Mouse (Mus musculus) forebrain, embryonic 10.5 days (tissue): ENCODE measurements around the gene Tmem262. TPM values are rescaled to one million over a fixed set of nuclear protein-coding genes. Genes with fewer than 3 reads are reported as not detected.

Source experiments
- DNase-seq: peaks from one replicate; pipeline ENCODE4 v3.0.0-alpha.2; 2017; ENCODE audit warnings: low spot score; ENCODE audit errors: extremely low spot score
- H3K27ac ChIP-seq: fragments of 300-500 bp; sonication (generic); 2 replicates; pipeline ENCODE4 v1.5.1; 2016; ENCODE audit warnings: mild to moderate bottlenecking
- H3K27me3 ChIP-seq: fragments of 300-500 bp; sonication (generic); 2 replicates; pipeline ENCODE4 v1.6.1; 2016; ENCODE audit warnings: mild to moderate bottlenecking; ENCODE audit not compliant: poor library complexity, severe bottlenecking
- H3K36me3 ChIP-seq: fragments of 300-500 bp; sonication (generic); replicated peaks from 2 replicates; pipeline ENCODE4 v1.6.1; 2016; ENCODE audit warnings: mild to moderate bottlenecking, moderate library complexity
- H3K4me1 ChIP-seq: fragments of 300-500 bp; sonication (generic); 2 replicates; pipeline ENCODE4 v1.6.1; 2016
- H3K4me3 ChIP-seq: fragments of 300-500 bp; sonication (generic); 2 replicates; pipeline ENCODE4 v1.5.1; 2016; ENCODE audit warnings: mild to moderate bottlenecking, moderate library complexity
- H3K9me3 ChIP-seq: fragments of 300-500 bp; sonication (generic); 2 replicates; pipeline ENCODE4 v1.6.1; 2016; ENCODE audit warnings: mild to moderate bottlenecking, moderate library complexity
- WGBS: fragments of 180-500 bp; shearing (Covaris S2); methylation state at CpG from one replicate; pipeline ENCODE4 v1.1.7; 2016; 5-methylcytosine and 5-hydroxymethylcytosine counted together
- microRNA-seq: library from miRNA; unstranded; fragments of <30 nt; microRNA quantifications from one replicate; pipeline ENCODE4, GENCODE M21; 2017
- polyA plus RNA-seq: library from polyadenylated mRNA; unstranded; fragments of >200 nt; fragmentation: Nextera tagmentation; extraction: Ambion mirVana; gene quantifications from 2 replicates; pipeline ENCODE4 v1.2.1, GENCODE M21; 2016

The Tmem262 gene
- polyA plus RNA-seq, 1 experiment from 2014 or later: not detected

GRCm38 (mm10) chr19:6118677-6119185 is 38.9 kb downstream of the Tmem262 start:
- under 1% methylated on average over 8 of the region's 8 CpGs for WGBS
- no peaks in the 10 kb centered on the region for H3K9me3 ChIP-seq
- peaks cover 40% of the 10 kb centered on the region for H3K36me3 ChIP-seq
- H3K27ac ChIP-seq: peak overlapping the region; percentile 98
- DNase-seq: no peak
- peak overlapping the region; percentile 96 for H3K4me3 ChIP-seq
- peaks cover 46% of the 10 kb centered on the region for H3K4me1 ChIP-seq
- H3K27me3 ChIP-seq: no peaks in the 10 kb centered on the region

- DNase-seq: no peak
- Histone ChIP-seq H3K9me3 (no peaks in the 10 kb centered on the region), H3K27ac (0 out of 2 replicates have a peak overlapping the region, but pooled peaks have one; percentile 35), H3K4me1 (peaks cover 42% of the 10 kb centered on the region), H3K4me3 (peak overlapping the region; percentile 8; the same call in 1 of the 2 replicates), H3K27me3 (no peaks in the 10 kb centered on the region), H3K36me3 (peaks cover 10% of the 10 kb centered on the region; the same call in 1 of the 2 replicates)
- WGBS: 31% methylated on average over 19 of the region's 19 CpGs
Observed at GRCm38 (mm10) chr19:6121761-6122160, 41.9 kb downstream of the Tmem262 start.

GRCm38 (mm10) chr19:6123330-6123729 is 43.5 kb downstream of the Tmem262 start:
- Histone ChIP-seq H3K36me3 (peaks cover 8% of the 10 kb centered on the region; the same call in 1 of the 2 replicates), H3K27ac (peak overlapping the region; percentile 72), H3K9me3 (no peaks in the 10 kb centered on the region), H3K4me1 (peaks cover 40% of the 10 kb centered on the region), H3K27me3 (no peaks in the 10 kb centered on the region), H3K4me3 (no peak overlapping the region)
- WGBS: 69% methylated on average over 8 of the region's 8 CpGs
- no peak for DNase-seq

GRCm38 (mm10) chr19:6124898-6125297 is 45.1 kb downstream of the Tmem262 start:
- DNase-seq: no peak
- H3K36me3 ChIP-seq: peaks cover 8% of the 10 kb centered on the region; the same call in 1 of the 2 replicates
- H3K4me1 ChIP-seq: peaks cover 29% of the 10 kb centered on the region
- WGBS: 83% methylated on average over 2 of the region's 2 CpGs
- H3K4me3 ChIP-seq: no peak overlapping the region
- no peak overlapping the region for H3K27ac ChIP-seq
- no peaks in the 10 kb centered on the region for H3K27me3 ChIP-seq
- no peaks in the 10 kb centered on the region for H3K9me3 ChIP-seq

GRCm38 (mm10) chr19:6126289-6126688 is 46.5 kb downstream of the Tmem262 start:
- whole genome bisulfite sequencing: 31% methylated on average over 4 of the region's 4 CpGs
- H3K27ac ChIP-seq: no peak overlapping the region
- 0 out of 2 replicates have a peak, but pooled peaks cover 3% of the 10 kb centered on the region for H3K36me3 ChIP-seq

GRCm38 (mm10) chr19:6126789-6127580 is 47.2 kb downstream of the Tmem262 start:
- Histone ChIP-seq H3K27ac (peak overlapping the region; percentile 88), H3K9me3 (no peaks in the 10 kb centered on the region), H3K4me3 (peak overlapping the region; percentile 64), H3K27me3 (no peaks in the 10 kb centered on the region), H3K36me3 (no peaks in the 10 kb centered on the region), H3K4me1 (peaks cover 24% of the 10 kb centered on the region)
- DNase-seq: no peak
- 79% methylated on average over 10 of the region's 10 CpGs for whole genome bisulfite sequencing

More at GRCm38 (mm10) chr19:6126289-6126688, 46.5 kb downstream of the Tmem262 start:
- DNase-seq: no peak
- H3K27me3 ChIP-seq: no peaks in the 10 kb centered on the region
- H3K9me3 ChIP-seq: no peaks in the 10 kb centered on the region
- H3K4me3 ChIP-seq: no peak overlapping the region
- peaks cover 27% of the 10 kb centered on the region for H3K4me1 ChIP-seq

- Histone ChIP-seq H3K27me3 (no peaks in the 10 kb centered on the region), H3K27ac (peak within 1 kb of the TSS; percentile 88), H3K4me3 (peak within 1 kb of the TSS; percentile 64), H3K4me1 (peaks cover 23% of the 10 kb centered on the region), H3K36me3 (no peaks in the 10 kb centered on the region), H3K9me3 (no peaks in the 10 kb centered on the region)
- under 1% methylated on average over 32 of the region's 32 CpGs for WGBS
- peak; percentile 91 for DNase-seq
Observed at GRCm38 (mm10) chr19:6127760-6128341, 48.0 kb downstream of the Tmem262 start, which contains the start of gene Snx15. Gene Snx15, minus strand, starts transcription at chr19:6128304.

Small RNA genes lying within 50 kb of the gene (microRNA-seq; reads per million reads assigned to microRNA genes)
- gene Mir6988: 0.90 reads per million

Other genes starting within 250 kb of the Tmem262 start
- gene Frmd8, start 204.8 kb upstream of the Tmem262 start, polyA plus RNA-seq: 36.9 and 40.6 TPM in 2 replicates
- 1.5 and 2.0 TPM in 2 replicates for gene Slc25a45, start 202.2 kb upstream of the Tmem262 start, polyA plus RNA-seq
- 9.0 and 9.1 TPM in 2 replicates for gene Tigd3, start 185.9 kb upstream of the Tmem262 start, polyA plus RNA-seq
- 246 and 247 TPM in 2 replicates for gene Dpf2, start 167.0 kb upstream of the Tmem262 start, polyA plus RNA-seq
- 1.1 and 1.5 TPM in 2 replicates for gene Cdc42ep2, start 155.2 kb upstream of the Tmem262 start, polyA plus RNA-seq
- 122 and 126 TPM in 2 replicates for gene Pola2, start 115.8 kb upstream of the Tmem262 start, polyA plus RNA-seq
- not detected in 2 replicates for gene Slc22a20, start 93.9 kb upstream of the Tmem262 start, polyA plus RNA-seq
- gene Capn1, start 64.1 kb upstream of the Tmem262 start, polyA plus RNA-seq: 2.5 and 3.0 TPM in 2 replicates
- gene Syvn1, start 33.5 kb upstream of the Tmem262 start, polyA plus RNA-seq: 30.8 and 32.2 TPM in 2 replicates
- gene Mrpl49, start 22.2 kb upstream of the Tmem262 start, polyA plus RNA-seq: 89.4 and 92.1 TPM in 2 replicates
- gene Fau, start 22.2 kb upstream of the Tmem262 start, polyA plus RNA-seq: 829 and 865 TPM in 2 replicates
- 35.1 and 38.7 TPM in 2 replicates for gene Znhit2, start 18.8 kb upstream of the Tmem262 start, polyA plus RNA-seq
- gene Tm7sf2, start 11.7 kb upstream of the Tmem262 start, polyA plus RNA-seq: 31.0 and 32.2 TPM in 2 replicates
- gene Vps51, start 2.8 kb upstream of the Tmem262 start, polyA plus RNA-seq: 65.2 and 68.2 TPM in 2 replicates
- gene Gm28374, start 2.2 kb downstream of the Tmem262 start, polyA plus RNA-seq: 1.7 and 3.1 TPM in 2 replicates
- gene Zfpl1, start 4.9 kb downstream of the Tmem262 start, polyA plus RNA-seq: 74.0 and 78.0 TPM in 2 replicates
- 78.9 and 85.4 TPM in 2 replicates for gene Cdca5, start 5.0 kb downstream of the Tmem262 start, polyA plus RNA-seq
- gene AC131692.1, start 14.4 kb downstream of the Tmem262 start, polyA plus RNA-seq: 1.0 and 1.5 TPM in 2 replicates
- gene Naaladl1, start 25.7 kb downstream of the Tmem262 start, polyA plus RNA-seq: 0.82 and 0.88 TPM in 2 replicates
- gene Sac3d1, start 38.6 kb downstream of the Tmem262 start, polyA plus RNA-seq: 64.2 and 64.6 TPM in 2 replicates
- 24.1 and 25.6 TPM in 2 replicates for gene Snx15, start 48.3 kb downstream of the Tmem262 start, polyA plus RNA-seq
- not detected in 2 replicates for gene Batf2, start 61.0 kb downstream of the Tmem262 start, polyA plus RNA-seq
- gene Arl2, start 61.5 kb downstream of the Tmem262 start, polyA plus RNA-seq: 112 and 113 TPM in 2 replicates
- gene Majin, start 104.4 kb downstream of the Tmem262 start, polyA plus RNA-seq: not detected in 2 replicates
- 0.58 TPM in 1 of 2 replicates, not detected in the other for gene Gpha2, start 146.3 kb downstream of the Tmem262 start, polyA plus RNA-seq
- 21.6 and 24.4 TPM in 2 replicates for gene Ppp2r5b, start 155.8 kb downstream of the Tmem262 start, polyA plus RNA-seq
- 11.1 and 11.4 TPM in 2 replicates for gene Atg2a, start 161.6 kb downstream of the Tmem262 start, polyA plus RNA-seq
- gene Ehd1, start 196.7 kb downstream of the Tmem262 start, polyA plus RNA-seq: 76.8 and 82.1 TPM in 2 replicates
- gene Cdc42bpg, start 226.4 kb downstream of the Tmem262 start, polyA plus RNA-seq: 0.23 and 0.24 TPM in 2 replicates